Comparison of ENCODE assay signal across 18 mouse cellular contexts in genomic region chr3:65316738-65317137, GRCm38 (mm10).
"Had no signal": no experiment of that assay in that cellular context is flagged by ENCODE, and none has a peak within 500 bp of the region (broad histone marks: within the 10 kb centered on the region; RNA-seq: fewer than 3 reads in every experiment).

No protein-coding gene starts in this region.

- H3K4me3 ChIP-seq: limb, embryonic 12.5 days; limb, embryonic 15.5 days; megakaryocyte, embryonic 14.5 days; midbrain, embryonic 10.5 days; midbrain, embryonic 13.5 days; neural tube, embryonic 12.5 days; neural tube, embryonic 15.5 days had no signal

- H3K4me1 ChIP-seq: limb, embryonic 12.5 days; limb, embryonic 15.5 days; megakaryocyte, embryonic 14.5 days; midbrain, embryonic 10.5 days; midbrain, embryonic 13.5 days; neural tube, embryonic 12.5 days; neural tube, embryonic 15.5 days had no signal

- H3K27ac ChIP-seq: kidney, postnatal 0 days; limb, embryonic 12.5 days; limb, embryonic 15.5 days; liver, embryonic 14.5 days; midbrain, embryonic 10.5 days; midbrain, embryonic 13.5 days; neural tube, embryonic 12.5 days; neural tube, embryonic 15.5 days had no signal

- H3K27me3 ChIP-seq: limb, embryonic 12.5 days; limb, embryonic 15.5 days; megakaryocyte, embryonic 14.5 days; midbrain, embryonic 13.5 days; neural tube, embryonic 12.5 days; neural tube, embryonic 15.5 days had no signal

- DNase-seq: kidney, adult 2 months; kidney, postnatal 25 days; left cerebral cortex, postnatal 4 days; liver, postnatal 0 days; lung, embryonic 14.5 days; lung, postnatal 10 days; lung, postnatal 36 days; thymus, adult 18-20 months; thymus, postnatal 36 days had no signal

- ATAC-seq: liver, postnatal 0 days; midbrain, embryonic 13.5 days had no signal
